Mouse (Mus musculus): ENCODE measurements around the gene H2-Ab1.

DNA sequence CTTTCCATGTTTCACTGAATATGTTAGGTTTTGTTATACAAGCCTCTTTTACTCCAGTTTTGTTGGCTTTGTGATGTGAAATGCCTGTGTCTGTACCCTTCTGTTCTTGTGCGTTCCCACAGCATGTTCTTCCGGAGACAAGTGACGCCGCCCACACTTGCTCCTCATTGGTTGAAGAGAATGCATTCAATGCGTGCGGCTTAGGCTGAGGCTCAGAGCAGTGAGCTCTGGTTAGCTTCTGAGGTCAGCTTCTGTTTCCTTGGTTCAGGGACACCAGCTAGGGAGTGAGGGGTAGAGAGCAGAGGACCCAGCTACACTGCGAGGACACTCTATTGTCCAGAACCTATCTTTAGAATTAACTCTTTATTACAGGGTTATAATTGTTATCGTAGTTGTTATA is 34.1 kb downstream of the H2-Ab1 start:
- TF ChIP-seq FLI1 (IDR thresholded peaks at IDR 0.05; ENCODE audit: low read length) (no peak), GATA1 (IDR thresholded peaks at IDR 0.05; ENCODE audit: borderline replicate concordance, low read length) (no peak)
